Mouse (Mus musculus): ENCODE data around the gene Bag6.
"Not testable (repeated sequence)": the region's sequence is repeated elsewhere in the genome, so short reads cannot be mapped to it uniquely, and the experiment has no call there.

Gene Bag6

GRCm38 (mm10) chr17:35111774-35112173, 23.2 kb upstream of the Bag6 start:
- no peak for DNase-seq (ENCODE audit: low spot score in 2 of 2)

- DNase-seq (ENCODE audit: low spot score in 2 of 2), result no peak
These were observed 19.6 kb upstream of the Bag6 start, which contains the start of gene Ly6g5b for GRCm38 (mm10) chr17:35115046-35116019. TSS of gene Ly6g5b (minus strand) at chr17:35115428.

- DNase-seq (ENCODE audit: low spot score in 2 of 2), result no peak
These were observed 14.2 kb upstream of the Bag6 start for GRCm38 (mm10) chr17:35120745-35121142.

GRCm38 (mm10) chr17:35121143-35121799, 13.7 kb upstream of the Bag6 start, which contains the start of gene Gpank1:
TSS of gene Gpank1 (plus strand) at chr17:35121455.
- peak; percentile 97 to 98 for DNase-seq (ENCODE audit: low spot score in 2 of 2)

GRCm38 (mm10) chr17:35121871-35122303, 13.1 kb upstream of the Bag6 start, which contains the start of gene Csnk2b:
TSS of gene Csnk2b (minus strand) at chr17:35122053.
- DNase-seq (ENCODE audit: low spot score in 2 of 2), result peak; percentile 57 to 71

- DNase-seq (ENCODE audit: low spot score in 2 of 2), result not testable (repeated sequence)
These were observed 11.7 kb upstream of the Bag6 start for GRCm38 (mm10) chr17:35123287-35123686.

- not testable (repeated sequence) for DNase-seq (ENCODE audit: low spot score in 2 of 2)
These were observed 10.6 kb upstream of the Bag6 start for GRCm38 (mm10) chr17:35124261-35124896.

- no peak for DNase-seq (ENCODE audit: low spot score in 2 of 2)
These were observed 9.9 kb upstream of the Bag6 start for GRCm38 (mm10) chr17:35125081-35125480.

- no peak for DNase-seq (ENCODE audit: low spot score in 2 of 2)
These were observed 9.4 kb upstream of the Bag6 start for GRCm38 (mm10) chr17:35125578-35125977.

GRCm38 (mm10) chr17:35126206-35126611, 8.8 kb upstream of the Bag6 start, which contains the start of gene D17H6S53E:
TSS of gene D17H6S53E (plus strand) at chr17:35126373.
- DNase-seq (ENCODE audit: low spot score in 2 of 2), result peak in 1 of 2 experiments; percentile 73

- no peak for DNase-seq (ENCODE audit: low spot score in 2 of 2)
These were observed 8.0 kb upstream of the Bag6 start for GRCm38 (mm10) chr17:35127017-35127416.

- DNase-seq (ENCODE audit: low spot score in 2 of 2), result no peak
These were observed 6.0 kb upstream of the Bag6 start for GRCm38 (mm10) chr17:35128996-35129395.

GRCm38 (mm10) chr17:35131038-35131437, 3.9 kb upstream of the Bag6 start:
- no peak for DNase-seq (ENCODE audit: low spot score in 2 of 2)

GRCm38 (mm10) chr17:35131500-35132173, 3.3 kb upstream of the Bag6 start, which contains the start of gene Apom:
TSS of gene Apom (minus strand) at chr17:35132050.
- DNase-seq (ENCODE audit: low spot score in 2 of 2), result no peak

- no peak for DNase-seq (ENCODE audit: low spot score in 2 of 2)
These were observed 2.8 kb upstream of the Bag6 start for GRCm38 (mm10) chr17:35132174-35132560.

GRCm38 (mm10) chr17:35133517-35133916, 1.5 kb upstream of the Bag6 start:
- no peak for DNase-seq (ENCODE audit: low spot score in 2 of 2)

- no peak for DNase-seq (ENCODE audit: low spot score in 2 of 2)
These were observed 778 bp downstream of the Bag6 start for GRCm38 (mm10) chr17:35135591-35136320.

GRCm38 (mm10) chr17:35139269-35139668, 4.3 kb downstream of the Bag6 start:
- DNase-seq (ENCODE audit: low spot score in 2 of 2), result no peak

GRCm38 (mm10) chr17:35140490-35140996, 5.6 kb downstream of the Bag6 start:
- no peak for DNase-seq (ENCODE audit: low spot score in 2 of 2)

GRCm38 (mm10) chr17:35141971-35142370, 7.0 kb downstream of the Bag6 start:
- no peak for DNase-seq (ENCODE audit: low spot score in 2 of 2)

All from frontal cortex, postnatal 10 days (tissue).